In genomic region chr7:4624343-4624742, GRCm38 (mm10) we compare ENCODE assay signal across 11 mouse cellular contexts. TPM values are rescaled to one million over a fixed set of nuclear protein-coding genes. Genes with fewer than 3 reads are reported as not detected.
DNase-seq lines count a peak whose midpoint lies in the region; ATAC-seq and TF ChIP-seq lines count a peak whose summit lies in the region.
"Had no signal": no experiment of that assay in that cellular context is flagged by ENCODE, and none has a peak within 500 bp of the region (broad histone marks: within the 10 kb centered on the region; RNA-seq: fewer than 3 reads in every experiment).

No protein-coding gene starts in this region.

- no peaks in the 10 kb centered on the region for H3K9me3 ChIP-seq in liver, embryonic 12.5 days (replicated peaks)
- no peaks in the 10 kb centered on the region for H3K9me3 ChIP-seq in liver, embryonic 11.5 days (ENCODE audit: control insufficient read depth, low read length)
- H3K9me3 ChIP-seq: lung, embryonic 15.5 days had no signal

- 40% methylated on average over 1 of the region's 1 CpGs for WGBS in cerebellum, adult 2 months
- WGBS in liver, embryonic 12.5 days (ENCODE audit: insufficient replicate concordance), result 41% methylated on average over 1 of the region's 1 CpGs
- WGBS in liver, embryonic 11.5 days, result 49% methylated on average over 1 of the region's 1 CpGs
- 53% methylated on average over 1 of the region's 1 CpGs for WGBS in small intestine, adult 2 months

- no peak overlapping the region for H3K9ac ChIP-seq in liver, embryonic 12.5 days
- H3K9ac ChIP-seq in liver, embryonic 11.5 days (ENCODE audit: low read depth, low read length), result no peak overlapping the region
- H3K9ac ChIP-seq: lung, embryonic 15.5 days had no signal

- ATAC-seq in liver, embryonic 12.5 days, result no peak
- ATAC-seq in liver, embryonic 11.5 days (replicated peaks; ENCODE audit: low FRiP score), result no peak

- TF ChIP-seq POLR2A in cerebellum, adult 2 months (IDR thresholded peaks at IDR 0.05; ENCODE audit: borderline replicate concordance, insufficient read depth, low read length), result no peak
- TF ChIP-seq POLR2A in brain, embryonic 14.5 days (IDR thresholded peaks at IDR 0.05; ENCODE audit: borderline replicate concordance, extremely low read depth, insufficient read depth, insufficient read length, poor library complexity, severe bottlenecking), result no peak
- TF ChIP-seq POLR2A in small intestine, adult 2 months (IDR thresholded peaks at IDR 0.05; ENCODE audit: low read depth, low read length), result no peak

- no peak overlapping the region for H3K4me3 ChIP-seq in cerebellum, adult 2 months (replicated peaks; ENCODE audit: insufficient read depth, low read depth, low read length)
- H3K4me3 ChIP-seq in liver, embryonic 12.5 days, result no peak overlapping the region
- no peak overlapping the region for H3K4me3 ChIP-seq in liver, embryonic 11.5 days (ENCODE audit: low read depth, low read length)
- H3K4me3 ChIP-seq in small intestine, adult 2 months (ENCODE audit: low read depth, low read length), result no peak overlapping the region
- H3K4me3 ChIP-seq: lung, embryonic 15.5 days had no signal

- no peak for DNase-seq in cerebellum, adult 2 months
- DNase-seq in cerebellum, adult 11 months, result no peak
- no peak for DNase-seq in liver, embryonic 11.5 days (ENCODE audit: low spot score)
- peak; percentile 17 for DNase-seq in brain, embryonic 14.5 days (ENCODE audit: low read depth)
- no peak for DNase-seq in spleen, postnatal 4 days (ENCODE audit: low spot score in 2 of 2)
- DNase-seq in yolk sac, embryonic 10.5 days (ENCODE audit: low spot score), result no peak

- no peak overlapping the region for H3K27ac ChIP-seq in cerebellum, adult 2 months (ENCODE audit: insufficient read depth, low read length)
- H3K27ac ChIP-seq in liver, embryonic 12.5 days, result peak overlapping the region; percentile 48; the same call in 1 of the 2 replicates
- H3K27ac ChIP-seq in liver, embryonic 11.5 days (ENCODE audit: low read depth, low read length), result no peak overlapping the region
- no peak overlapping the region for H3K27ac ChIP-seq in small intestine, adult 2 months (ENCODE audit: insufficient read depth, low read depth, low read length)
- H3K27ac ChIP-seq: lung, embryonic 15.5 days had no signal

- peaks cover 34% of the 10 kb centered on the region for H3K36me3 ChIP-seq in liver, embryonic 12.5 days
- H3K36me3 ChIP-seq in liver, embryonic 11.5 days (ENCODE audit: control insufficient read depth, insufficient read depth, low read length), result peaks cover 6% of the 10 kb centered on the region; the same call in 1 of the 2 replicates
- H3K36me3 ChIP-seq in small intestine, adult 2 months (ENCODE audit: control insufficient read depth, insufficient read depth, low read length), result peaks cover 10% of the 10 kb centered on the region; the same call in 1 of the 2 replicates

- peak; percentile 55 for TF ChIP-seq CTCF in cerebellum, adult 2 months (IDR thresholded peaks at IDR 0.05; ENCODE audit: borderline replicate concordance, insufficient read depth, low read depth, low read length)
- no peak for TF ChIP-seq CTCF in brain, embryonic 14.5 days (IDR thresholded peaks at IDR 0.05; ENCODE audit: borderline replicate concordance, extremely low read depth, insufficient read depth, insufficient read length)
- TF ChIP-seq CTCF in small intestine, adult 2 months (IDR thresholded peaks at IDR 0.05; ENCODE audit: extremely low read depth, insufficient read length, insufficient replicate concordance, low read depth, low read length), result peak; percentile 42; the same call in 1 of the 2 replicates

- H3K4me2 ChIP-seq in liver, embryonic 12.5 days, result no peak overlapping the region
- H3K4me2 ChIP-seq in liver, embryonic 11.5 days, result no peak overlapping the region
- H3K4me2 ChIP-seq: heart, embryonic 11.5 days; lung, embryonic 15.5 days had no signal

- no peaks in the 10 kb centered on the region for H3K27me3 ChIP-seq in cerebellum, adult 2 months (ENCODE audit: control insufficient read depth, insufficient read depth, low read length)
- no peaks in the 10 kb centered on the region for H3K27me3 ChIP-seq in liver, embryonic 12.5 days (replicated peaks)
- no peaks in the 10 kb centered on the region for H3K27me3 ChIP-seq in liver, embryonic 11.5 days (replicated peaks; ENCODE audit: control insufficient read depth, insufficient read depth, low read length)
- H3K27me3 ChIP-seq in small intestine, adult 2 months (ENCODE audit: control insufficient read depth, insufficient read depth, low read length), result no peaks in the 10 kb centered on the region
- H3K27me3 ChIP-seq: lung, embryonic 15.5 days had no signal

- H3K4me1 ChIP-seq in cerebellum, adult 2 months (ENCODE audit: control insufficient read depth, insufficient read depth, low read length), result peaks cover under 1% of the 10 kb centered on the region; the same call in 1 of the 2 replicates
- peaks cover 63% of the 10 kb centered on the region for H3K4me1 ChIP-seq in liver, embryonic 12.5 days
- H3K4me1 ChIP-seq in liver, embryonic 11.5 days (replicated peaks; ENCODE audit: control insufficient read depth, insufficient read depth, low read length), result peaks cover 14% of the 10 kb centered on the region
- peaks cover 7% of the 10 kb centered on the region; the same call in 1 of the 2 replicates for H3K4me1 ChIP-seq in small intestine, adult 2 months (ENCODE audit: control insufficient read depth, insufficient read depth, insufficient read length, low read length)
- H3K4me1 ChIP-seq: lung, embryonic 15.5 days had no signal

RNA-seq across cellular contexts. Expression of gene Tmem86b, which starts 6.9 kb away (rescaled TPM):
- 45.2 and 47.9 TPM in 2 replicates for polyA plus RNA-seq in cerebellum, adult 2 months (2012; rRNA removed)
- polyA plus RNA-seq in liver, embryonic 12.5 days (2016; fragmentation: Nextera tagmentation; extraction: Ambion mirVana), result 25.7 and 26.1 TPM in 2 replicates
- polyA plus RNA-seq in liver, embryonic 11.5 days (2014; fragmentation: Nextera tagmentation; extraction: Ambion mirVana), result 12.9 and 18.0 TPM in 2 replicates
- 55.9 and 89.5 TPM in 2 replicates for polyA plus RNA-seq in brain, embryonic 14.5 days (2012; rRNA removed)
- polyA plus RNA-seq in small intestine, adult 2 months (2012; rRNA removed), result 65.5 and 261 TPM in 2 replicates

RNA-seq across cellular contexts. Expression of gene Ptprh, which starts 20.5 kb away (rescaled TPM):
- 1.4 TPM in 2 replicates for polyA plus RNA-seq in cerebellum, adult 2 months (2012; rRNA removed)
- polyA plus RNA-seq in liver, embryonic 12.5 days (2016; fragmentation: Nextera tagmentation; extraction: Ambion mirVana), result not detected in 2 replicates
- not detected in 2 replicates for polyA plus RNA-seq in liver, embryonic 11.5 days (2014; fragmentation: Nextera tagmentation; extraction: Ambion mirVana)
- 0.87 and 1.5 TPM in 2 replicates for polyA plus RNA-seq in brain, embryonic 14.5 days (2012; rRNA removed)
- polyA plus RNA-seq in small intestine, adult 2 months (2012; rRNA removed), result 52.0 and 151 TPM in 2 replicates
- polyA plus RNA-seq: heart, embryonic 11.5 days; lung, embryonic 15.5 days; neural tube, embryonic 11.5 days had no signal

RNA-seq across cellular contexts. Expression of gene Ppp6r1, which starts 34.5 kb away (rescaled TPM):
- 130 and 136 TPM in 2 replicates for polyA plus RNA-seq in cerebellum, adult 2 months (2012; rRNA removed)
- polyA plus RNA-seq in liver, embryonic 12.5 days (2016; fragmentation: Nextera tagmentation; extraction: Ambion mirVana), result 12.0 and 12.7 TPM in 2 replicates
- 5.6 and 6.6 TPM in 2 replicates for polyA plus RNA-seq in liver, embryonic 11.5 days (2014; fragmentation: Nextera tagmentation; extraction: Ambion mirVana)
- polyA plus RNA-seq in brain, embryonic 14.5 days (2012; rRNA removed), result 115 and 130 TPM in 2 replicates
- polyA plus RNA-seq in small intestine, adult 2 months (2012; rRNA removed), result 69.9 and 142 TPM in 2 replicates

Comparison
In these comparisons a context has a peak if more than half of its experiments do, and no peak if none do; other contexts are left out.
1. RNA of gene Ptprh, which starts 20.5 kb away (polyA plus RNA-seq): 52.0 to 151 TPM in small intestine, adult 2 months; 0.87 to 1.5 TPM in brain, embryonic 14.5 days, 1.4 TPM in cerebellum, adult 2 months, not detected in liver, embryonic 12.5 days and not detected in liver, embryonic 11.5 days; every median in the first group is over 10 times any median in the second.